Mouse (Mus musculus): ENCODE results near the gene Mical2.

DNA sequence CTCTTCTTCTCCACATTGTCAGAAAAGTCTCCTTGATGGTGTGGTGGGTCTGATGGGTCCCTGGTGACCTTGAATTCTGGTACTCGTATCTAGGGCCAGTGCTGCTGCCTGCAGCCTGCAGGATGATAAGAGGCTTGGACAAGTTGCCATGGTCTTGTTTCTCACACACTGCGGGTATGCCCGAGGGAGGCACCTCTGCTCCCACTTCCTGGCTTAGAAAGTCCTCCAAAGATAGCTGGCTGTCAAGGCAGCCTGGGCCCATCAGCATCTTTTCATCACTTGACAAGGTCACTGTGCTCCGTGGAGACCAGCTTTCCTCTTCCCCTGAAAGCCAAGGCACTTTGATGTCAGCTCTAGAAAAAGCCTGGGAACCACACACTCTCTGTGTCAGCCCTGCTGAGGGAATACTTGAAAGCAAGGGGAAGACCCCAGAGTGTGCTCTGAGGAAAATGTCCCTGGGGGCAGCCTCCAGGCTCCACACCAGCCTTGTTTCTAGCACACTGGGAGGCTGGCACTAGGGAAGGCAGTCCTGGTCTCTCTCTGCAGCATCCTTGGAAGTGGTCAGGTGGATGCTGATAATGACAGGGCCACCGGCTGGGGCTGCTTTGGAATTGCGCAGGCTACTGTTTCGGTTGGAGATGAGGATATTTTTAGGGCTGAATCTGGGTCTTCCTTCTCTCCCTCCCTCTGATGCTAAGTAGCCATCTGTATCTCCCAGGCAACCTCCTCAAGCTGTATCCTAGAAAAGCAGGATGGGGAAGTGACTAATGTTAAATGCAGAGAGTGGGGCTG is 2.7 kb upstream of the Mical2 start:
- TF ChIP-seq CTCF (IDR thresholded peaks at IDR 0.05; ENCODE audit: low read depth) (no peak), EP300 (IDR thresholded peaks at IDR 0.05; ENCODE audit: low read depth) (no peak)

All from liver, postnatal 0 days (tissue).